Mouse (Mus musculus) ES-E14 (cell line): ENCODE data around the gene Lhx2. TPM values are rescaled to one million over a fixed set of nuclear protein-coding genes. Genes with fewer than 3 reads are reported as not detected.

Experiments
- DNase-seq: peaks from one replicate; pipeline ENCODE4 v3.0.0-alpha.2; 2013; ENCODE audit warnings: low read depth, low spot score
- H3K27ac ChIP-seq: 2 replicates; pipeline ENCODE4 v1.5.1; 2012; ENCODE audit warnings: low read depth, mild to moderate bottlenecking, low read length, moderate library complexity, mixed read lengths; ENCODE audit not compliant: poor library complexity, insufficient read depth, severe bottlenecking
- H3K36me3 ChIP-seq: 2 replicates; pipeline ENCODE4 v1.6.1; 2012; ENCODE audit warnings: mild to moderate bottlenecking, low read length, moderate library complexity, mixed read lengths; ENCODE audit not compliant: control insufficient read depth, poor library complexity, insufficient read depth, severe bottlenecking
- H3K4me1 ChIP-seq, 2 experiments: fragments of 150-350 bp in 1 of 2; sonication (generic) in 1 of 2; 2 replicates each; pipeline ENCODE4 v1.6.1; 2012; ENCODE audit warnings: low read length in 2 of 2, mild to moderate bottlenecking in 1 of 2, mixed read lengths in 1 of 2; ENCODE audit not compliant: control insufficient read depth in 2 of 2, insufficient read depth in 2 of 2, poor library complexity in 1 of 2
- H3K4me3 ChIP-seq, 2 experiments: fragments of 150-350 bp in 1 of 2; sonication (generic) in 1 of 2; 2 replicates each; pipeline ENCODE4 v1.5.1; 2012; ENCODE audit warnings: low read length in 2 of 2, low read depth in 1 of 2, mild to moderate bottlenecking in 1 of 2, mixed read lengths in 1 of 2; ENCODE audit not compliant: insufficient read depth in 1 of 2, poor library complexity in 1 of 2, severe bottlenecking in 1 of 2
- H3K9ac ChIP-seq: 2 replicates; pipeline ENCODE4 v1.6.1; 2012; ENCODE audit warnings: low read depth, mild to moderate bottlenecking, low read length, mixed read lengths; ENCODE audit not compliant: poor library complexity, insufficient read depth, severe bottlenecking
- H3K9me3 ChIP-seq: fragments of 150-350 bp; sonication (generic); 2 replicates; pipeline ENCODE4 v1.6.1; 2012; ENCODE audit warnings: low read depth, mild to moderate bottlenecking, low read length; ENCODE audit not compliant: control insufficient read depth, insufficient read depth
- CHD2 ChIP-seq: IDR thresholded peaks from 2 replicates; pipeline ENCODE4 v1.6.1; 2014; ENCODE audit warnings: mild to moderate bottlenecking, low read depth, low read length, inconsistent platforms
- HCFC1 ChIP-seq: IDR thresholded peaks from 2 replicates; pipeline ENCODE4 v1.6.1; 2012; ENCODE audit warnings: low read length, inconsistent platforms, borderline replicate concordance; ENCODE audit not compliant: insufficient read depth
- MAFK ChIP-seq: IDR thresholded peaks from 2 replicates; pipeline ENCODE4 v1.6.1; 2014; ENCODE audit warnings: mild to moderate bottlenecking, low read depth, low read length, inconsistent platforms; ENCODE audit not compliant: insufficient read depth
- ZC3H11A ChIP-seq: IDR thresholded peaks from 2 replicates; pipeline ENCODE4 v1.6.1; 2012; ENCODE audit warnings: low read depth, mild to moderate bottlenecking, inconsistent platforms, low read length, borderline replicate concordance
- ZNF384 ChIP-seq: IDR thresholded peaks from 2 replicates; pipeline ENCODE4 v1.6.1; 2012; ENCODE audit warnings: low read depth, low read length, inconsistent platforms
- in situ Hi-C, 2 experiments: fragments of 600-800 bp; cut with MboI; formaldehyde crosslinking; loops; one replicate each; pipeline ENCODE4 v1.15.1; 2025; ENCODE audit warnings: low sequenced_read_pairs in 2 of 2, inconsistent platforms in 1 of 2; ENCODE audit not compliant: unreplicated experiment in 2 of 2
- total RNA-seq: library from RNA; depleted of rRNA; stranded (reverse); fragments of 300-350 nt; gene quantifications from 2 replicates; pipeline ENCODE4 v1.2.3, GENCODE M21; 2012

Gene Lhx2
- total RNA-seq, 1 experiment: 0.36 TPM

DNA sequence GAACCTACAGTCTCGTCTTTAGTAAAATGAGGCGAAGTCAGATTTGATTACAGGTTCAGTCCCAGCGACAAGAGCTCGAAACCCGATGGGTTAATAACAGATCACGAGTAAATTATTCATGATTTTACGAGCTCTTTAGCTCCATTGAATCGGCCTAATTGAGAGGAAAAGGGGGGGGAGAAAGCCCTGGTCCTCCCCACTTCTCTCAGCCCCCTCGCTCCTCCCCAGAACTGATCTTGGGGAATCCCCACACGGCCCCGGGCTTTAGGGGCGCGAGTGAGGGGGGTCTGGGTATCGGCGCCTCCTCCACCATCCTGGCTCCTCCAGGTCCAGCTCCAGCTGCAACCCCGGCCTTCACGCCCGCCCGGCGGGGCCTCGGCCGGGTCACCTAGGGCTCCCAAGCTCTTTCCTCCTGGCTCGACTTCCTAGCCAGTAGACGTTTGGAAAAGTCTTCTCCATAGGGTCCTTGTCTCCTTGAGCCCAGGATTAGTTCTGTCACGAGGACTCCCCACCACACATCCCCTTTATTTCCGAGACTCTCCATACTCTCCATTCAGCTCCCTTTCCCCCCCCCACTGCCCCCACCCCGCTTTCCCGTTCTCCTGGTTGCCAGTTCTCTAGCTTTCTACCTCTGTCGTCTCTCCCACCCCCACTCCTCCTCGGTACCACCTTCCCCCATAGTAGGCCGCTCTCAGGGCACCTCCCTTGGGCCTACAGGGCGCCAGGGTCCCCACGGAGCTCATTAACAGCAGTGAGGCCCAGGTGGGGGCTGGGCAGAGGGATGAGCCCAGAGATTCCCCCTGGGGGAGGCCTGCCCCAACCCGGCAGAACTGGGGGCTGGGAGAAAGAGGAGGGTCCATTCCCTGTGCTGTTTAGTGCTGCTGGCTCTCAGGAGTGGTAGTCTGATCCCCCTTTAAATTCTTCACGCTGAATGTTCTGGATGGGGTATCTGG, 18.5 kb downstream of the Lhx2 start:
- DNase-seq: no peak

DNA sequence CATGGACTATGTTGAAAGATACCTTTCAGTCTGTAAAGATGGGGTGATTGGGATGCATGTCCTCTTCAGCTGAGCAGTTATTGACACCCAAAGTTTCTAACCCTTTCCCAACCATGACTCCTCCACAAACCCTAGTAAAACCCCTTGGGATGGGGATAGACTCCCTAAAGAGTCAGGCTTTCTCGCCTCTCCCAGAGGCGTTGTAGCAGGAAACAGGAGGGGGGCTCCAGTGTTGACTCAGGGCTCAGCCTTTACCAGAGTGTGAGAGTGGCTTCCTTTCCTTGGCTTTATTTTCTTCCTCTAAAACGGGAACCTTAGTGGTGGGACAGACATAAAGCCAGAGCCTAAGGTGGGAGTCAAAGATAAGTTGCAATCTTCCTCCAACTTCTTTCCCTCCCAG, 19.5 kb downstream of the Lhx2 start:
- 0 out of 4 replicates have a peak, but pooled peaks cover 0 to 3% of the 10 kb centered on the region in 2 experiments for H3K4me1 ChIP-seq
- no peak overlapping the region for H3K4me3 ChIP-seq
- H3K9ac ChIP-seq: no peak overlapping the region
- no peaks in the 10 kb centered on the region for H3K9me3 ChIP-seq
- no peak overlapping the region for H3K27ac ChIP-seq
- TF ChIP-seq ZC3H11A (no peak), CHD2 (no peak), ZNF384 (no peak), MAFK (no peak), HCFC1 (no peak)
- in situ Hi-C loops: no loop called here
- DNase-seq: no peak
- no peaks in the 10 kb centered on the region for H3K36me3 ChIP-seq

More for the DNA sequence above, 18.5 kb downstream of the Lhx2 start:
- Histone ChIP-seq H3K4me1 (0 out of 4 replicates have a peak, but pooled peaks cover 0 to 3% of the 10 kb centered on the region in 2 experiments), H3K9me3 (no peaks in the 10 kb centered on the region), H3K4me3 (peak overlapping the region in 1 of 2 experiments; percentile 40; a peak in 1 of 4 replicates), H3K9ac (no peak overlapping the region), H3K27ac (no peak overlapping the region), H3K36me3 (no peaks in the 10 kb centered on the region)
- TF ChIP-seq HCFC1 (no peak), ZC3H11A (no peak), MAFK (no peak), CHD2 (no peak), ZNF384 (no peak)
- in situ Hi-C loops: no loop called here

DNA sequence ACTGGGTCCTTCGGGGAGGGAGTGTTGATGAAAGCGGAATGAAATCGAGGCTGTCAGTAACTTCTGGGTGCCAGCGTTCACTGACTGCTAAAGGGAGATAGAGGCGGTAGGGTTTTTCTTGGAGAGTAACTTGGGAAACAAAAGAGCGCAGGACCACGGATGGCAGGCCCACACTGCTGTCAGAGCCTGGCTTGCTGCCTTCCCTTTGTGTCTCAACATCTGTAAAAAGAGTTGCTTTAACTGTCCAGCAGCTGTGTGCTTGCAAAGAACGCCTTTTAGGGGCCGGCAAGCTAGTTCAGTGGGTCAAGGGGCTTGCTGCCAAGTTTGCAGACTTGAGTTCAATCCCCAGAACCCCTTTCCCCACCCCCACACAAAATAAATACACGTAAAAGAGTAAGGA, 20.1 kb downstream of the Lhx2 start:
- no peak overlapping the region for H3K4me3 ChIP-seq
- H3K36me3 ChIP-seq: no peaks in the 10 kb centered on the region
- no peak for TF ChIP-seq HCFC1
- TF ChIP-seq CHD2: no peak
- no peak for TF ChIP-seq ZNF384
- TF ChIP-seq MAFK: no peak
- no peak for TF ChIP-seq ZC3H11A
- H3K4me1 ChIP-seq: 0 out of 4 replicates have a peak, but pooled peaks cover 0 to 3% of the 10 kb centered on the region in 2 experiments
- H3K27ac ChIP-seq: no peak overlapping the region
- no peaks in the 10 kb centered on the region for H3K9me3 ChIP-seq
- no peak for DNase-seq
- no peak overlapping the region for H3K9ac ChIP-seq
- in situ Hi-C loops: no loop called here

DNA sequence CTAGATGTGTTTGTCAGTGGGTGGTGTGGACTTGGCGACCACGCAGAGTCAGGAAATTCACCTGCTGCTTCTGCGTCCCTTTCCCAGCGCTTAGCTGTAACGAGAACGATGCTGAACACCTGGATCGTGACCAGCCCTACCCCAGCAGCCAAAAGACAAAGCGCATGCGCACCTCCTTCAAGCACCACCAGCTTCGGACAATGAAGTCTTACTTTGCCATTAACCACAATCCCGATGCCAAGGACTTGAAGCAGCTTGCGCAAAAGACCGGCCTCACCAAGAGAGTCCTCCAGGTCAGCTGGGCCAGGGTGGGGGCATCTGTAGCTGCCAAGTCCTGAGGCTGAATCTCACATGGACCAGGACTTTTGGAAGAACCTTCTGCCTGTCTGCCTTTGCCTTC, 20.7 kb downstream of the Lhx2 start:
- no peak overlapping the region for H3K4me3 ChIP-seq

More for the DNA sequence above, 20.7 kb downstream of the Lhx2 start:
- H3K27ac ChIP-seq: no peak overlapping the region
- in situ Hi-C loops: no loop called here
- no peaks in the 10 kb centered on the region for H3K9me3 ChIP-seq
- 0 out of 4 replicates have a peak, but pooled peaks cover 0 to 3% of the 10 kb centered on the region in 2 experiments for H3K4me1 ChIP-seq
- no peak for TF ChIP-seq MAFK
- TF ChIP-seq ZC3H11A: no peak
- TF ChIP-seq CHD2: no peak
- TF ChIP-seq HCFC1: no peak
- TF ChIP-seq ZNF384: no peak
- H3K9ac ChIP-seq: no peak overlapping the region
- no peak for DNase-seq
- H3K36me3 ChIP-seq: no peaks in the 10 kb centered on the region
